Mouse (Mus musculus) ES-E14 (cell line): ENCODE measurements around the gene Tbl3.

Experiments
- CHD2 ChIP-seq: IDR thresholded peaks from 2 replicates; pipeline ENCODE4 v1.6.1; 2014; ENCODE audit warnings: mild to moderate bottlenecking, low read depth, low read length, inconsistent platforms
- MAFK ChIP-seq: IDR thresholded peaks from 2 replicates; pipeline ENCODE4 v1.6.1; 2014; ENCODE audit warnings: mild to moderate bottlenecking, low read depth, low read length, inconsistent platforms; ENCODE audit not compliant: insufficient read depth

DNA sequence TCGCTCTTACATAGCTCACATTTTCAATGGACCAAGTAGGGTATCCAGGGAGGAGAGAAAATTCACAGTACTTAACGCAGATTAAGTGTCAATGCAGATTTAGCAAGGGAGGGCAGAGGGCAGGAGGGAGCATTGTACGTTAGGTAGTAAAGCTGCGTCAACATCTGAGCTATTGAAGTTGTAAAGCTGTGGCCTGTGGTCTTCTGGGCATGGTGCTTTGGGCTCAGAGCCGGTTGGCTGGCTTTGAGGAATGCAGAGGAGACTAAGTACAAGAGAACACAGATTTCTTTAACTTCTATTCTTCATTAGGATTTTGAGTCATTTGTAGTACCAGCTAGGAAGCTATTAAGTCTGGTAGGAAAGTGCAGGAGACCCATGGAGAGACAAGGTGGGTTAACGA, 8.1 kb upstream of the Tbl3 start:
- no peak for TF ChIP-seq CHD2
- no peak for TF ChIP-seq MAFK
